In genomic region chr8:111912860-111913432, GRCm38 (mm10) we compare ENCODE assay signal across 9 mouse cellular contexts. TPM values are rescaled to one million over a fixed set of nuclear protein-coding genes. Genes with fewer than 3 reads are reported as not detected.
DNase-seq lines count a peak whose midpoint lies in the region; ATAC-seq lines count a peak whose summit lies in the region.
"Had no signal": no experiment of that assay in that cellular context is flagged by ENCODE, and none has a peak within 500 bp of the region (broad histone marks: within the 10 kb centered on the region; RNA-seq: fewer than 3 reads in every experiment).

No protein-coding gene starts in this region.

- no peak overlapping the region for H3K4me3 ChIP-seq in kidney, embryonic 15.5 days (replicated peaks)
- peak overlapping the region; percentile 9; the same call in 1 of the 2 replicates for H3K4me3 ChIP-seq in embryonic facial prominence, embryonic 13.5 days
- H3K4me3 ChIP-seq: liver, embryonic 13.5 days had no signal

- WGBS in kidney, embryonic 15.5 days, result 47% methylated on average over 12 of the region's 12 CpGs
- WGBS in embryonic facial prominence, embryonic 13.5 days, result 23% methylated on average over 12 of the region's 12 CpGs

- DNase-seq in kidney, postnatal 14 days, result no peak
- DNase-seq in Muller cell, postnatal 12 days (ENCODE audit: inconsistent ontology term), result peak; percentile 30
- DNase-seq in layer of hippocampus, adult 8-10 months (ENCODE audit: low spot score in 2 of 2), result peak; percentile 29 to 46
- no peak for DNase-seq in urinary bladder, postnatal 25 days (ENCODE audit: low spot score)
- DNase-seq in spleen, postnatal 10 days (ENCODE audit: low spot score in 2 of 2), result no peak
- DNase-seq: liver, embryonic 13.5 days had no signal

- no peak overlapping the region for H3K9ac ChIP-seq in kidney, embryonic 15.5 days
- peak overlapping the region; percentile 32; the same call in 1 of the 2 replicates for H3K9ac ChIP-seq in embryonic facial prominence, embryonic 13.5 days
- H3K9ac ChIP-seq: liver, embryonic 13.5 days had no signal

- no peak overlapping the region for H3K4me2 ChIP-seq in kidney, embryonic 15.5 days
- H3K4me2 ChIP-seq in embryonic facial prominence, embryonic 13.5 days, result peak overlapping the region; percentile 47
- H3K4me2 ChIP-seq: liver, embryonic 13.5 days had no signal

- H3K36me3 ChIP-seq in kidney, embryonic 15.5 days, result peaks cover 1% of the 10 kb centered on the region
- H3K36me3 ChIP-seq in embryonic facial prominence, embryonic 13.5 days, result peaks cover under 1% of the 10 kb centered on the region; the same call in 1 of the 2 replicates
- H3K36me3 ChIP-seq: liver, embryonic 13.5 days had no signal

- H3K4me1 ChIP-seq in kidney, embryonic 15.5 days, result peaks cover 24% of the 10 kb centered on the region
- peaks cover 38% of the 10 kb centered on the region for H3K4me1 ChIP-seq in embryonic facial prominence, embryonic 13.5 days
- H3K4me1 ChIP-seq: liver, embryonic 13.5 days had no signal

- H3K27me3 ChIP-seq in kidney, embryonic 15.5 days, result peaks cover 24% of the 10 kb centered on the region
- H3K27me3 ChIP-seq in embryonic facial prominence, embryonic 13.5 days, result peaks cover 21% of the 10 kb centered on the region

- 0 out of 2 replicates have a peak, but pooled peaks have one; percentile 27 for ATAC-seq in kidney, embryonic 15.5 days (replicated peaks; ENCODE audit: low FRiP score)
- 0 out of 2 replicates have a peak, but pooled peaks have one; percentile 29 for ATAC-seq in embryonic facial prominence, embryonic 13.5 days (ENCODE audit: insufficient number of reproducible peaks, insufficient read depth, low FRiP score, low TSS enrichment, low read depth)
- ATAC-seq in erythroid progenitor cell, adult 5-6 weeks (replicated peaks; ENCODE audit: low FRiP score, poor library complexity, severe bottlenecking), result no peak

- H3K9me3 ChIP-seq in kidney, embryonic 15.5 days (replicated peaks), result no peaks in the 10 kb centered on the region
- no peaks in the 10 kb centered on the region for H3K9me3 ChIP-seq in embryonic facial prominence, embryonic 13.5 days
- H3K9me3 ChIP-seq: liver, embryonic 13.5 days had no signal

- no peak overlapping the region for H3K27ac ChIP-seq in kidney, embryonic 15.5 days
- peak overlapping the region; percentile 48; the same call in 1 of the 2 replicates for H3K27ac ChIP-seq in embryonic facial prominence, embryonic 13.5 days
- H3K27ac ChIP-seq: liver, embryonic 13.5 days had no signal

RNA-seq across cellular contexts. Expression of gene Chst5, which starts 2.7 kb away (rescaled TPM):
- 0.96 and 1.1 TPM in 2 replicates for polyA plus RNA-seq in kidney, embryonic 15.5 days (2015; fragmentation: Nextera tagmentation; extraction: Ambion mirVana)
- 3.4 and 3.6 TPM in 2 replicates for polyA plus RNA-seq in embryonic facial prominence, embryonic 13.5 days (2015; fragmentation: Nextera tagmentation; extraction: Ambion mirVana)
- under 1 TPM; 0.72 to 0.95 (median 0.82) TPM for total RNA-seq in layer of hippocampus, adult 8-10 months (2022)
- total RNA-seq in erythroid progenitor cell, adult 5-6 weeks (2015; ENCODE audit: low replicate concordance), result not detected in 2 replicates
- not detected in 2 replicates for total RNA-seq in erythroid progenitor cell, adult 5-6 weeks (2017; ENCODE audit: low replicate concordance)
- polyA plus RNA-seq: liver, embryonic 13.5 days had no signal

RNA-seq across cellular contexts. Expression of gene Tmem231, which starts 20.7 kb away (rescaled TPM):
- 21.1 and 21.5 TPM in 2 replicates for polyA plus RNA-seq in kidney, embryonic 15.5 days (2015; fragmentation: Nextera tagmentation; extraction: Ambion mirVana)
- 21.1 and 22.1 TPM in 2 replicates for polyA plus RNA-seq in embryonic facial prominence, embryonic 13.5 days (2015; fragmentation: Nextera tagmentation; extraction: Ambion mirVana)
- total RNA-seq in layer of hippocampus, adult 8-10 months (2022), result 10 to 100 TPM; 11.2 to 13.8 (median 12.7) TPM
- 5.8 and 8.0 TPM in 2 replicates for total RNA-seq in erythroid progenitor cell, adult 5-6 weeks (2015; ENCODE audit: low replicate concordance)
- total RNA-seq in erythroid progenitor cell, adult 5-6 weeks (2017; ENCODE audit: low replicate concordance), result 18.7 and 19.3 TPM in 2 replicates

RNA-seq across cellular contexts. Expression of gene Gabarapl2, which starts 27.6 kb away (rescaled TPM):
- polyA plus RNA-seq in kidney, embryonic 15.5 days (2015; fragmentation: Nextera tagmentation; extraction: Ambion mirVana), result 194 and 198 TPM in 2 replicates
- 166 and 167 TPM in 2 replicates for polyA plus RNA-seq in embryonic facial prominence, embryonic 13.5 days (2015; fragmentation: Nextera tagmentation; extraction: Ambion mirVana)
- 100 to 1,000 TPM; 204 to 223 (median 217) TPM for total RNA-seq in layer of hippocampus, adult 8-10 months (2022)
- 108 and 118 TPM in 2 replicates for total RNA-seq in erythroid progenitor cell, adult 5-6 weeks (2015; ENCODE audit: low replicate concordance)
- total RNA-seq in erythroid progenitor cell, adult 5-6 weeks (2017; ENCODE audit: low replicate concordance), result 89.5 and 99.1 TPM in 2 replicates

RNA-seq across cellular contexts. Expression of gene Tmem170, which starts 36.4 kb away (rescaled TPM):
- polyA plus RNA-seq in kidney, embryonic 15.5 days (2015; fragmentation: Nextera tagmentation; extraction: Ambion mirVana), result 13.0 and 13.4 TPM in 2 replicates
- 8.3 and 8.6 TPM in 2 replicates for polyA plus RNA-seq in embryonic facial prominence, embryonic 13.5 days (2015; fragmentation: Nextera tagmentation; extraction: Ambion mirVana)
- total RNA-seq in layer of hippocampus, adult 8-10 months (2022), result 1 to 10 TPM; 3.7 to 5.4 (median 4.3) TPM
- total RNA-seq in erythroid progenitor cell, adult 5-6 weeks (2015; ENCODE audit: low replicate concordance), result 11.3 and 11.5 TPM in 2 replicates
- 5.4 and 9.2 TPM in 2 replicates for total RNA-seq in erythroid progenitor cell, adult 5-6 weeks (2017; ENCODE audit: low replicate concordance)

RNA-seq across cellular contexts. Expression of gene Cfdp1, which starts 58.9 kb away (rescaled TPM):
- polyA plus RNA-seq in kidney, embryonic 15.5 days (2015; fragmentation: Nextera tagmentation; extraction: Ambion mirVana), result 226 and 233 TPM in 2 replicates
- polyA plus RNA-seq in embryonic facial prominence, embryonic 13.5 days (2015; fragmentation: Nextera tagmentation; extraction: Ambion mirVana), result 257 and 260 TPM in 2 replicates
- 10 to 100 TPM; 62.3 to 84.3 (median 70.8) TPM for total RNA-seq in layer of hippocampus, adult 8-10 months (2022)
- total RNA-seq in erythroid progenitor cell, adult 5-6 weeks (2015; ENCODE audit: low replicate concordance), result 59.1 and 61.6 TPM in 2 replicates
- total RNA-seq in erythroid progenitor cell, adult 5-6 weeks (2017; ENCODE audit: low replicate concordance), result 38.0 and 46.9 TPM in 2 replicates

Comparison
In these comparisons a context has a peak if more than half of its experiments do, and no peak if none do; other contexts are left out.
1. DNase-seq: peak in Muller cell, postnatal 12 days (single experiment) and layer of hippocampus, adult 8-10 months (2 of 2); none in kidney, postnatal 14 days (single experiment), urinary bladder, postnatal 25 days (single experiment) and spleen, postnatal 10 days (0 of 2).